Mouse (Mus musculus) forelimb bud, embryonic 11.5 days (tissue): ENCODE measurements at regions not wholly inside any gene's neighbourhood (a gene's known extent, or its start where the extent isn't known, plus 50 kb on each side); places are given as distances from the start of the nearest gene placed in this dataset.

Source experiments
- DNase-seq: peaks from one replicate; pipeline ENCODE4 v3.0.0-alpha.2; 2012; ENCODE audit warnings: low read depth, low spot score

- DNase-seq: no peak
These were observed 55.1 kb upstream of the Smox start for GRCm38 (mm10) chr2:131436149-131436548.

DNA sequence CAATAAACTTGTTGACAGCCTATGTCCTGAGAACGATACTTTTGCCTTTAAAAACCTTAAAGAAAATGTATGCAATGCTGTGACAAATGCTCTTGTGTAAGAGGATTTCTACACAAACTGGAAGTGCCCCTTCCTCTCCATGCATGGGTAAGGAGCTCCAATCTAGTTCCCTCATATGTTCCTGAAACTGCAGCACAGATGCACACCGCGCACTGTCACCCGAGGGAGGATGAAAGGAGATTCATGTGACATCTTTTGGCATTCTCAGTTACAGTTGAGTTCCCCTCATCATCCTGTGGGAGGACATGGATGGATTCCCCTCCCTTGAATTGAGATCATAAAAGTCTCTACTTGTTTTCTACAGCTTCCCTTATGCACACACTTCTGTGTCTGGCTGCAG lies 60.8 kb upstream of the Smox start:
- DNase-seq: no peak

DNA sequence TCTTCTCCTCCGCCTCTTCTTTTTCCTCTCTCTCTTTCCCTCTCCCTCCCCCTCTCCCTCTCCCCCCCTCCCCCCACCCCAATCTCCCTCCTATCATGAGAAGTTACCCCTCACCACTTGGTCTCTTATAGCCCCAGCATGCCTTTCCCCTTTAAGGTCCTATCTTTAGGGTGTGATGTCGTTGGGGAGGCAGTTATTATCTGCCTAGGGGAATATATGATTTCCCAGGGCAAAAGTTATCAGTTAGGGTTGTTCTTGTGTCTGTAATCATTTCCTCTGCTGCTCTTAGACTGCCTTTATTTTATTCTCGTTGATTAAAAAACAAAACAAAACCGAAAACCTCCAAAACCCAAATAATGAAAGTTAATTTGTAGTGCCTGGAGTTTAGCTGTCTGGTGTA lies 63.2 kb upstream of the Smox start:
- DNase-seq: no peak

- DNase-seq: no peak
These were observed 64.4 kb upstream of the Smox start for GRCm38 (mm10) chr2:131426941-131427340.

- no peak for DNase-seq
These were observed 67.5 kb upstream of the Smox start for GRCm38 (mm10) chr2:131423616-131424320.

GRCm38 (mm10) chr2:131422907-131423445 lies 68.3 kb upstream of the Smox start:
- peak; percentile 82 for DNase-seq

GRCm38 (mm10) chr2:131418130-131418529 lies 65.4 kb upstream of the Rnf24 start:
- no peak for DNase-seq

DNA sequence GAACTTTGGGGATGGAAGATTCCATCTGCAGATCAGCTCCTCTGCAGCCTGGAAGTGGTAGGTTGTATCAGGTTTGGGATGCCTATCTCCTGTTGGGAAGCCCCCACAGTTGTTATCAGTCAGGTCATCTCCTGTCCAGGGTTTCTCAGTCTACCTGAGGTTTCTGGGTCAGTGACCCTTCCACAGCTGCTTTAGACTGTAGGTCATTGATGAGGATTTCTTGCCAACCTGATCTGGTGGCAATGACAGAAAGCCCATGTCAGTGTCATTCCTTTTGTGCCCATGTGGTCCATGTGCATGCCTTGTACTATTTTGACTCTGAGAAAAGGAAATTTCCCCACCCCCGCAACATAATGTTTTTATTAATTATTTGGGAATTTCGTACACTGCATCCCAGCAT lies 64.8 kb upstream of the Rnf24 start:
- DNase-seq: no peak

DNA sequence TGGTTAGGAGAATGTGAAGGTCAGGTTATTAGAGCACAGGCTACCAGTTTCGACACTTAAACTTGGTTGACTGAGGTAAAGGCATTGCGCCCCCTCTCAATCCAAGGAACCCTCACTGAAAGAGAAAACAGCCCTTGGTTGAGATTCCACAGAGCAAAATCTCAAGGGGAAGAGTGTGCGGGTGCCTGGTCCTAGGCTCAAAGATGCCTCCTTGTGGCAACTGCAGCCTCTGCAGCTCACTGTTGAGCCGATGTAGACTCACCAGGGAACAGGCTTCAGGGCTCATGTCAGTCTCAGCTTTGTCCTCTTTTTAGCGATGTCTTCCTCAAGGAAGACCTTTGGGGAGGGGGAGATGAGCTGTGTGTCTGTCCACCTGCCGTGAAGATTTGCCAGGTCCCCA lies 63.8 kb upstream of the Rnf24 start:
- DNase-seq: peak; percentile 47

DNA sequence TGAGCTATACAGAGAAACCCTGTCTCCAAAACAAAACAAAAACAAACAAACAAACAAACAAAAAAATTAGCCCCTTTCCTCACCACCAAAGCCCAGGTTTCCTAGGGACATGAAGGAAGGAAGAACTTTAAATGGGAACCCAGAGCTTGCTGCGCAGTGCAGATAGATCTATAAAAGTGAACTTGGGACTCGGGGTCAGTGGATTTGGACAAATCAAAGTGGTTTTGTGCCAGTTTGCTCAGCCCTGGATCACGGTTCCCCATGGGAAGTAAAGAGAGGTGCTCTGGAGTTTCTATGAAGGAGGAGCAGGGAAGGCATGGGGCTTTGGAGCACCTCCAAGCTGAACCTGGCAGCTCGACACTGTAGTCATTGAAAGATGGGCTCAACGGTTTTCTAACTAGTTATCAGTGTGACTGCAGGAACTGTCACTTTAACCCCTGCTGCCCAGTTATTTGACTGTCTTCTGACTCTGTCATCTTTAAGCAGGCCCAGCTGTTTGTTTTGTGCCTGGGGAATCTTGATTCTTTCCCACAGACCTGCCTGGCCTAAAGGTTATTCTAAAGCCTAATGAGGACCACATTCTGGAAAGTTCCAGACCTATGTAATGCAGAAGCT lies 58.3 kb upstream of the Rnf24 start:
- no peak for DNase-seq

GRCm38 (mm10) chr2:131407337-131407736 lies 54.6 kb upstream of the Rnf24 start:
- no peak for DNase-seq

- DNase-seq: no peak
These were observed 51.5 kb upstream of the Rnf24 start for GRCm38 (mm10) chr2:131404218-131404555.

GRCm38 (mm10) chr2:131403543-131404217 lies 51.0 kb upstream of the Rnf24 start:
- no peak for DNase-seq
